Mouse (Mus musculus) common myeloid progenitor, adult 5-6 weeks (primary cell): ENCODE measurements at regions not wholly inside any gene's neighbourhood (a gene's known extent, or its start where the extent isn't known, plus 50 kb on each side); places are given as distances from the start of the nearest gene placed in this dataset.

Source experiments
- ATAC-seq: replicated peaks from 2 replicates; pipeline ENCODE4 v1.8.0; 2016; ENCODE audit warnings: low read depth, mild to moderate bottlenecking, moderate TSS enrichment, inconsistent platforms; ENCODE audit not compliant: poor library complexity, severe bottlenecking

DNA sequence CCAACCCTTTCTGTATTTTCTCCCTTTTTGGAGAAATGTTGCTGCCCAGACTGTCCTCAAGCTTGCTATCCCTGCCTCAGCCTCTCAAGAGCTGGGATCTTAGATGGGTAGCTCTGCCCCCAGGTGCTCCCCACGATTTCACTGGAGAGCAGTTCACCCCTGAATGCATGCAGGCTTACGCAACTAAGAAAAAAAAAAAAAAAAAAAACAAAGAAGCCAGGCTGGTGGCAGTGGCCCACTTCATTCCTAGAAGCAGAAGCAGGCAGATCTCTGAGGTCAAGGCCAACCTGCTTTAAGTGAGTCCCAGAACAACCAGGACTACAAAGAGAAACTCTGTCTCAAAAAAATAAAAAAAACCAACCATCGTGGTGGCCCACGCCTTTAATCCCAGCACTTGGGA is 51.2 kb upstream of the Fbxo11 start:
- no peak for ATAC-seq

DNA sequence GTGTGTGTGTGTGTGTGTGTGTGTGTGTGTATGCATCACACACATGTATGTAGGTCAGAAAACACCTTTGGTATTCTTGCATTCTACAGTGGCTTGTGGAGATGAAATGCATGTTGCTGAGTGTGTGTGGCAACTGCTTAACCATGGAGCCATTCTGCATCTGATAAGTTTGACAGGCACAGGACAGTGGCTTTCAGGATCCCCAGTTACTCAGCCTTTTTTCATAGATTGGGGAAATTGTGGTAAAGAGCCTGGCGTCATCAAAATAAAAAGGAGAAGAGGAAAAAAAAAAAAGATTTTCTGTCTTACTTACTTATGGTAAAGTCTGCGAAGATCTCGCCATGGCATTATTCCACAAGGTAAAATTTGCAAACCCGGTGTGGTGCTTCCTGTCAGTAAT is 53.6 kb upstream of the Fbxo11 start:
- peak; percentile 91 for ATAC-seq

DNA sequence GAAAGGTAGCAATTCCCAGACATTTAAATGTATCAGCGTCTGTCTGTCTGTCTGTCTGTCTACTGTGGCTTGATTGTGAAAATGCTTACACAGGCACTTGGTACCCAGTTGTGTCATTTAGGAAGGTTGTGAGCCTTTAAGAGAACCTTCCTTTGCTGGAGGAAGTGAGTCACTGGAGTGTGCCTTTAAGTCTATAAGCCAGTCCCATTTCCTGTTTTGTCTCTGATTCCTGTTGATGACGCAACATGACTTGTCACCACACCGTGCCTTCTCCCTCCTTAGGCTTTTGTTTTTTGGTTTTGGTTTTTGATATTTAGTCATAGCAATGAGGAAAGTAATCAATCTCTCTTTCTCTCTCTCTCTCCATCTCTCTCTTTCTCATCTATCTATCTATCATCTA is 58.6 kb upstream of the Fbxo11 start:
- peak; percentile 80 for ATAC-seq

DNA sequence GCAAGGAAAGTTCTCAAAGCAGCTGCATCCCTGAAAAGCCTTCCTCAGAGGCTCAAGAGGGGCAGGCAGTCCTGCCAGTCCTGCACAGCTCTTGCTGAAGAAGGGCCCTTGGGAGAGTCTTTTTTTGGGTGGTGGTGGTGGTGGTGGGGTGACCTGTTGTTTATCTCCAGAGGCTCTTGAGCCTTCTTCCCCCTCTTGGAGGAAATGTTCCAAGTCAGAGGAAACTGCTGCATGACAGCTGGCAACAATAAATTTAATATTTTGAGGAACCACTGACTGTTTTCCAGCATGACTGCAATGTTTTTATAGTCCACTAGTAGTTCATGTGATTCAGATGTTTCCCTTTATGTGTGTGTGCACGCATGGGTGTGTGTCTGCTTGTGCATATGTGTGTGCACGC is 62.0 kb upstream of the Fbxo11 start:
- ATAC-seq = peak; percentile 64

DNA sequence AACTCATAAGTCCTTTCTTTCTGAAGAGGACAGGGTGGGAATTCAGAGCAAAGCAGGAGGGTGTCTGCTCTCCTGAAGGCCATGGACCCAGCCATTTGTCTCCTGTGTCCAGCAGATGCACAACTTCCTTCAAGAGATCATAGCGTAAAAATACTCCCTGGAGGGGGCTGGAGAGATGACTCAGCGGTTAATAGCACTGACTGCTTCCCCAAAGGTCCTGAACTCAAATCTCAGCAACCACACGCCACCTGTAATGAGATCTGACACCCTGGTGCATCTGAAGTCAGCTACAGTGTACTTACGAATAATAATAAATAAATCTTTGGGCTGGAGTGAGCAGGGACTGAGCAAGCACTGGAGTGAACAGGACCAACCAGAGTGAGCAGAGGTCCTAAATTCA is 66.2 kb upstream of the Fbxo11 start:
- no peak for ATAC-seq

DNA sequence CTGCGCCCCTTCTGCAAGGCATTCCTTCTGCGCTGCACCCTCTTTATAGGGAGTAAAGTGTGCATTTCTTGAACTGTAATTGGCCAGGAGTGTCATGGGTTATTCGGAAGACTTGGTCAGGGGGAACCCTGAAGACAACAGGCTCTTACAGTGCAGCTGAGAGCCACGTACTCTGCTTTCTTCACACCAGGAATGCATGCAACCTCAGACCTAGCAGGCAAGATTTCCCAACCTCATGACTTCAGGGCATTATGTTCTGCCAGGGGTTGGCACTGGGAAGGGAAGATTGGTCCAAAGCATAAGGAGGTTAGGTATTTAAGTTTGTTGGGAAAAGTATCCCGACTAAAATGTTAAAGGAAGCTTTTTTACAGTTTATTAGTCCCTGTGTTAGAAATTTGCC is 66.9 kb upstream of the Fbxo11 start:
- ATAC-seq = no peak

DNA sequence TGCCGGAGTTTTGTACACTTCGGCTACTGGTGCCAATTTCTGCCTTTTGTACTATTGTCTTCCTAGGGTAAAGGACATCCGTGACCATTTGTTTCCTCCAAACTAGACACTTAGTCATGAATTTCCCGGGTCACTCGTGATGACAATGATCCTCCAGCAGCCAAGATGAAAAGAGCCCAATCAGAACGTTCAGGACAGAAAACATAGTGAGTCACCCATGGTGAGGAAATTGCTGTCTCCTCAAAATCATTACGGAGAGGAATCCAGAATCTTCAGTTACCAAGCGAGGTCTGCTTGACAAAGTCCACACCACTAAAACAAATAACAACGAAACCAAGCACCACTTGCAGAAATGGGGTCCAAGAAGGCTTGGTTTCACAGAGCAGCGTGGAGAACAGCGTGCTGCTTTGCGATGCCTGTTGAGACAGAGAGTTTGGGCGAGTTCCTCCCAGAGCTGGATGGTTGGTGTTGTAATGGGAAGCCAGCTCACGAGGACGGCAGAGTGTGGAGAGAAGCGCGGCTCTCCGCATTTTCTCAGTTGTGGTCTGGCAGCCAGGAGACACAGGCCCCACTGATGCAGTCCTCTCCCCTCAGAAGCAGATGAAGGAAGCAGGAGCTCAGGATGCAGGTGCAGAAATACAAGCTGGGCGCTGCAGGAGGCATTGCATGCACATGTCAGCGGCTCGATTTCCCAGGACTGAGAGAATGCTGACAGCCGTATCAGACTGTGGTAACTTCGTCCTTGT is 67.7 kb upstream of the Fbxo11 start:
- ATAC-seq = peak; percentile 87

DNA sequence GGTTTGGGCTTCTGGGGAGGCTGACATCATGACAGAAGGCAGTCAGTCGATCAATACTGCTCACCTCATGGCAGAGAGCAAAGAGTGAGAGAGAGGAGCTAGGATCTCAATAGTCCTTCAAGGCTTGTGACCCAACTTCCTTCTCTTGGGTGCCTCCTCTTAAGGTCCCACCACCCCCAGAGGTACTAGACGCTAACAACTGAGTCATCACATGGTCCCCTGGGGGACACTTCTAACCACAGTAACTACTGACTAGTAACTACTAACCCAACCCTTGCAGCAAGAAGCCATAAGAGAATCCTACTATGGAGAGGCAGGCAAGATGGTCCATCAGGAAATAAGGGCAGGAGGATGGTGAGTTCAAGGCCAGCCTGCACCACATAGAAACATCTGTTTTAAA is 69.5 kb upstream of the Fbxo11 start:
- no peak for ATAC-seq

DNA sequence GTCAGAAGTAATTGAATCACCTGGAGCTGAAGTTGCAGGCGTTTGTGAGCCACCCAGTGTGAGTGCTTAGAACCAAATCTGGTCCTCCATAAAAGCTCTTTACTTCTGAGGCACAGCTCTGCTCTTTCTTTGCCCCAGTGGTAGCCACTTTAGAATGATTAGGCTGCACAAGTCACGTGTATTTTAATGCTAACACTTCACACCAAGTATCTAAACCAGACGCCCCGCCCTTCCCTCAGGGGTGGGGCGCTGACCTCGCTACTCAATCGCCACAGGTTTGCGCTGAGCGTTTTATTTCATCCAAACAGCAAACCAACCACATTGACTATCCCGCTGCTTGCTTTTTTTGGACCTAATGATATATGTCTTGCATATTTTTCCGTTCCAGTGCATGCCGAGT is 76.4 kb upstream of the Fbxo11 start:
- ATAC-seq = peak; percentile 60; the same call in 1 of the 2 replicates

DNA sequence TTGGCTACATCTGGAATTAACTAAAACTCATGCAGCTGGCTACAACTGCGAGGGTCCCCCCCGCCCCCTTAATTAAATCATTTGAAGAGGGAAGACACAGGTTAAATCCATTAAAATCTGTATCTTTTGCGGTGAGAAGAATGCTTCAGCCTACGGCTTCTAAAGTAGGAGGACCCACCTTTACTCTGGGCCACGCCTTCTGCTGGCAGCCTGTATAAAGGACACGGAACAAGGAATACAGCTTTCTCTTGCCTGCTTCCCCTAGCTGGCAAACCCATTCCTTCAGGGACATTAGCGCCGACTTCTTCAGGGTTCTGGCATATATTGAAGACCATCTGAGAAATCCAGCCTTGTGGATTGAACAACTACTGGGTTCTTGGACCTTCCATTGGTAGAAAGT is 76.9 kb upstream of the Fbxo11 start:
- ATAC-seq = no peak

DNA sequence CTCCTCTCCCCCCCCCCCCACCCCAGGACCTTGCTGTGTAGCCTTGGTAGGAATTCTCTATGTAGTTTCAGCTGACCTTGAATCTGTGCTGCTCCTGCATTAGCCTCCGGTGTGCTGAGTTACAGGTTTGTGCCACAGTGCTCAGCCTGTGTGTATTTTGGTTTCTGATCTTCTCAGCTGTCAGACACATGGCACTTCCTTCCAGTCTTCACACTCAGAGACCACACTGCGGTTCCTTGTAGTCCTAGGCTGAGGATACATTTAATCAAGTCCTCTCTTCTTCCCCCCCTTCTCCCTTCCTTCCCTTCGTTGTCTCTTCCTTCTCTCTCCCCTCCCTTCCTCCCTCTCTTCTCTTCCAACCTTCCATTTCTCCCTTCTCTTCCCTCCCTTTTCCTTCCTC is 77.7 kb upstream of the Fbxo11 start:
- peak; percentile 83 for ATAC-seq

DNA sequence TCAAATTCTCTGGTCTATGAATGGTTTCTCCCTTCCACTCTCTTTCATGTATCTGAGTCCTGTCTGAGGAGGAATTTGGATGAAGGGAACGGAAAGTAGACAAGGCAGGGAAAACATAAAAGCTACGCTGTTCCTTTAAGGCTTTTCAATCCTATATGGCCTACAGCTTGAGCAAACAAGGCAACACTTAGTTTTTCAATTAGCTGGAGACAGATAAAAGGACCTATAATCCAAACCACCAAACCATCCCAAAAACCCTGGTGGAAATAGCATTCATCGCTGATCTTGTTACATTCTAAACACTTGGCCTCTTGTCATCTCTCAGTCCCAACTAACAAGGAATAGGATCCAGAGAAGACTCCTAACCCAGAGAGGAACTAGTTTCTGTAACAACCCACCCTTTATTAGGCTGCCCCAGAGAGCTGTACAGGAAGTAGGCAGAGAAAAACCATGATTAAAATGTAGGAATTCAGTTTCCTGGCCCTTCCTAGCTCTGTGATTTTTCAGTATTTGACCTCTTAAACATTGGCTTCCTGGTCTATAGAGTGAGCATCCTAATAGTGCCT is 78.4 kb upstream of the Fbxo11 start:
- no peak for ATAC-seq

DNA sequence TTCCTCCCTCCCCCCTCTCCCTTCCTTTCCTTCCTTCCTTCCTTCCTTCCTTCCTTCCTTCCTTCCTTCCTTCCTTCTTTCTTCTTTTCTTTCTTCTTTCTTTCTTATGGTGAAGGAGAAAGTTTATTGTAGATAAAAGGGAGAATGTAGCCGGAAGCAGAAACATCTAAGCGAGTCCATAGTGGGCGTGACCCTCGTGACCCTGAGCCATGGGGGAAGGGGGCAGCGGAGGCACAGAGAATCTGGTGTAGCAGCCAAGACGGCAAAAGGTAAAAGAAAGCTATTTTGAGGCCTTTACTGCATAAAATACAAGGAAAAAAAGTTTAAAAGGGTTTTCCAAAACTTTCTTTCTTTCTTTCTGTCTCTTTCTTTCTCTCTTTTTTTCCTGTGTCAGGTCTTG is 93.5 kb upstream of the Fbxo11 start:
- no peak for ATAC-seq

DNA sequence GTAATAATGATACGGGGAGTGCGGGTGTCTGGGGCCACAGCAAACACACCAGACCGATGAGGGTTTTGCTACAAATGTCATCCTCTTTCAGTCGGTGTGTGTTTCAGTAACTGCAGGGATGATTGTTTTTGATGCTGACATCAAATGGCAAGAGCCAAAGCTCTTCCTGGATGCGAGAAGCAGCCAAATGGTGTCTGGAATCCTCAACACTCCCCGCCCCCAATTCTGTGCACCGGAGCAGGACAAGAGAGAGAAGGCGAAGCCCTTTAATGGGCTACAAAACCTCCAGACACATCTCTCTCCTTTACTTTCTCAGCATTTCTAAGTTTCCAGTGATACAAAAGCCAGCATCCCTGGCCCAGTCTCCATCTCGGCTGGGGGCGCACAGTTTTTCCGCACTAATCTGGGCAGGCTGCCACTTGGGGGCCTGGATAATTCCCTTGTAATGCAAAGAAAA is 94.1 kb upstream of the Fbxo11 start:
- ATAC-seq = no peak

DNA sequence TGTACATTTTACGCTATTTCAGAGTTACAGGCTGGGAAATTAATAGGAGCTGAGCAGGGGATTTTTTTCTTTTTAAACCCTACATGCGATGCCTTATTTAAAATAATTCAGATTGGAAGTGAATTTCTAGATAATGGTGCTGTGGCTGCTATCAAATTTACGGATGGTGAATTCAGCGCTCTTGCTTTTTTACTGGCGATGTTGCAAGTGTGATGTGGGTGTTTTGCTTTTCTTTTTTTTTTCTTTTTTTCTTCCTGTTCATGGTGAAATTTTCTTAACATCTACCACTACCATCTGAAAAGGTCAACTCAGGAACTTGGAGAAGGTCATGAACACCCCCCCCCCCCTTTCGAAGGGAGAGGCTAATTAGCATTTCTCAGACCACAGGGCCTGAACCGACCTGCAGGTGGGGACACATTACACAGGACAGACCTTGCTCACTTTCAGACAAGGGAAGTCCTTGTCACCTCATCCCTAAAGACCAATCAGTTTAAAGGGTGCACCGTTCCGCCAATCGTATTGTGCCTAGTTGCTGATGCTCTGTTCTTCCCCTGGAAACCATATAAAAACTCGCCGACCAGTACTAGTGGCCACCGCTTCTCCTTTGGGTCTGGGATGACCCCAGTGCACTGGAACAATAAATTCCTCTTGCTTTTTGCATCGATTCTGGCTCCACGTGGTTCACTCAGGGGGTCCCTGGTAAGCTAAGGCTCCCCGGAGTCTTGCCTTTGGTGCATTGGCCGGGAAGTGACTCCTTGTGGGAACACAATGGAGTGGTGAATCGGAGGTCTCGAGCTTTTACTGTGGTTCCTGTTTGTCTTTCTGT is 95.0 kb upstream of the Fbxo11 start:
- ATAC-seq = no peak

DNA sequence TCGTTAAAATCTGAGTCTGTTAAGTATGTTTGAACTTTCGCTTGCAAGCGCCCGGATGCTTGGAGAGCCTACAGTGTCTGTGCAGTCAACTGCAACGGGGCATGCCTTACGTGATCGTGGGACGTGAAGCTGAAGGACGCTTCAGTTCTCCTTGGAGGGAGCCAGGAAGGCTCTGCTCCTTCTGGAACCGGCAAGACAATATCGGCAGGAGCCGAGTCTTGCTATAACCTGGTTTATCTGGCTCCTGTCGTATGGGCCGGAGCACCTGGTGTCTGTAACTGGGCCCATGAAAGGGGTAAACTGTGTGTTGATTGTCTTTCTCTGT is 95.5 kb upstream of the Fbxo11 start:
- ATAC-seq = no peak

DNA sequence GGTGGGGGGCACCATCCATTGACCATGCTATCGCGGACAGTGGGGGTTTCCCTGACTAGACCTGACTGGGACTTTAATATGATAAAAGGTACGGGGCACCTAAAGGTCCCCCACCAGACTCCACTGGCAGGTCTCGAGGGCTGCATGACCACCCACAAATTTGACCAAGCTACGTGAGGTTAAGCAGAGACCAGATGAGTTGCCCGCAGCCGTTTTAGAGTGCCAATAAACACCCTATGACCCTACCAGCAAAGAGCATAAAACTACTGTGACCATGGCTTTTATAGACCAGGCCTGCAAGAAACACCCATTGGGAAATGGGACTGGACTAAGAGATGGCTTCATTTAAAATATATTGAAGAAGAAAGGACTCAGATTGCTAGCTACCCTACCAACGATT is 96.7 kb upstream of the Fbxo11 start:
- no peak for ATAC-seq

DNA sequence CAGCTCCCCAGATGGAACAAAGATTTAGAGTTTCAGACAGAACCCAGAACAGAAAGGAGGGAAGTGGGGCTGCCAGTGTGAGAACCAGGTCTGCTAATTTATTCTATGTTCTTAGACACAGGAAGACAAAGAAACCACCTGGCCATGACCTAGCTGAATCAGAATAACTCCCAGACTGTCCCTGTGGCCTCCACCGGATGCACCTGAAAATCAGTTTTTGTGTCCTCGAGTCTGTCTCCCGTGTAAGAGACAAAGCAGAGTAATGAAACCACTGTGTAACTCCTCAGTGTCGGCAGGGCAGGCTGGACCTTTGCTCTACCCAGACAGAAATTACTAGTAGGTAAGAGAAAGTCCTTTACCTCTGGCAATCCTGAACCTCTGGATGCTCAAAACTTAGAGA is 99.7 kb upstream of the Fbxo11 start:
- ATAC-seq = no peak

DNA sequence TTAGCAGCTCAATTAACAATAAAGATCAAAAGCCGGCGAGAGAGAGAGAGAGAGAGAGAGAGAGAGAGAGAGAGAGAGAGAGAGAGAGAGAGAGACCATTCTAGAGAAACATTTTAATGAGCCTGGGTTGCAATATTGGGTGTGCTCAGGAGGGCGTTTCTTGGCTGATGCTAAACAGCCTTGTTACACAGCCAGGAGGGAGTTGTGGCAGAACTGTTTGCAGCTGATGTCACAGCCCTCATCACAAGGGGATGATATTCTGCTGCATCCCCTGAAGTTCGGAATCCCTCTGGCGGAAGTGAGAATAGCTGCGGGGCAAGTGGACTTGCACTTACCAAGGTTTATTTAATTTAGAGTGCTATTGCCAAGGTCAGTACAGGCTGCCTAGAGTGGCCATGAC is 100.7 kb upstream of the Fbxo11 start:
- no peak for ATAC-seq

DNA sequence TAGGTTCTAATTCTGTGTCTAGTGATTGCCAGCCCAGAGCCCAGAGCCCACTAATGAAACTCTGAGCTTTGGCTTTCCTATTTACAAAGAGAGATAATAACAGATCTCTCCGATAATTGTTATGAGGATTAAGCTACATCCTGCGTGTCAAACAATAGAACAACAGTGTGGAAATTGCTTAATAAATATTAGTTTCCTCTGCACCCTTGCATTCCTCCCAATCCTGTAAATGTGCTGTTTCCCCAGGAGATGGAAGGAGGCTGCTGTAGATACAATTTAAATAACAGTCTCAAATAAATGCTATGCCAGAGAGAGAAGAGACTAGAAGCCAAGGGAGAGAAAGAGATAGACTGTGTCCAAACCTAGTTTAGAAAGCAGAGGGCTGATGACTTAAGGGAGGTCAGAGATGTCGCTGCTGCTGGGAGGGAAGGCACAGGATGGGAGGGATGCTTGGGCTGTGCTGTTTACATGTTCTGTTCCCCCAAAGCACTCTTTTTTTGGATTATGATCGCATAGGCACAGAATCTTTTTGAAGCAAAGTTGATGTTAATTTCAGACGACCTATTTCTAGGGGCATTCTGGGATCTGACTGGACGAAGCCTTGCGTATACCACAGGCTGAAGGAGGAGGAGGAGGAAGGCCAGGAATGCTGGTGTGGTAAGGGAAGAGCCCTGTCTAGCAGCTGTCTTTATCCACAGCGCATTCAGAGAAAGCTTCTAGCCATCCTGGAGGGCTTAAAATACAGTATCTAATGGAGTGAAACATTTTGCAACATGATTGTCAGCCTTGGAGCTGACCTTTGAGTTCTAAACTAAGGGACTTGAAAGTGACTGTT is 103.4 kb upstream of the Fbxo11 start:
- ATAC-seq = no peak

DNA sequence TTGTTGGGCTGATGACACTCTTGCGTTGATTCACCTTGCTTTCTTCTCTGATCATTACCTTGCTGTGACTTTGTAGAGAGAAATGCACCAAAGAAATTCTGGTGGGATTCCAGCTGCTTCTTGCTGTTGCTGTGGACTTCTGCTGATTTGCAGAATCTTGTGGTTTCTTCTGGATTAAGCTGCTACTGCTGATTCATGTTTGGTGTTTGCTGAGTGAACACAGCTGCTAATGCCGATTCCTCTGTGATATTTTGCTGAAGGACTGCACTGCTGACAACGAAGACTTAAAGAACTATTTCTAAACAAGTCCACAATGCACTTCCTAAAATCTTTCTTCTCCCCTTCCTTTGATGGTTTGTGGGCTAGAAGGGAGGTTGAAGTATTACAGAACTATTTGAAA is 106.5 kb upstream of the Fbxo11 start:
- no peak for ATAC-seq
